Mouse (Mus musculus) bone marrow, adult 2 months (tissue): ENCODE measurements at regions not wholly inside any gene's neighbourhood (a gene's known extent, or its start where the extent isn't known, plus 50 kb on each side); places are given as distances from the start of the nearest gene placed in this dataset.

ENCODE experiments used
- CTCF ChIP-seq: fragments of 200-500 bp; IDR thresholded peaks from 2 replicates; pipeline ENCODE4 v1.5.1; 2011; ENCODE audit warnings: low read length, control low read depth; ENCODE audit not compliant: control insufficient read depth, insufficient read depth
- POLR2A ChIP-seq: fragments of 200-500 bp; IDR thresholded peaks from 2 replicates; pipeline ENCODE4 v1.6.1; 2011; ENCODE audit warnings: low read depth, mild to moderate bottlenecking, control low read depth, low read length, borderline replicate concordance; ENCODE audit not compliant: control insufficient read depth

GRCm38 (mm10) chr13:60057761-60058274 is 119.3 kb downstream of the Gas1 start:
- TF ChIP-seq POLR2A, result no peak
- TF ChIP-seq CTCF, result no peak
